Mouse (Mus musculus): ENCODE measurements at regions not wholly inside any gene's neighbourhood (a gene's known extent, or its start where the extent isn't known, plus 50 kb on each side); places are given as distances from the start of the nearest gene placed in this dataset.
"Not testable (repeated sequence)": the region's sequence is repeated elsewhere in the genome, so short reads cannot be mapped to it uniquely, and the experiment has no call there.

GRCm38 (mm10) chr3:18787531-18788176 is 839.4 kb downstream of the Cypt12 start:
- Histone ChIP-seq H3K9me3 (no peaks in the 10 kb centered on the region), H3K36me3 (no peaks in the 10 kb centered on the region), H3K27ac (no peak overlapping the region), H3K4me1 (no peaks in the 10 kb centered on the region), H3K4me2 (no peak overlapping the region), H3K9ac (no peak overlapping the region), H3K27me3 (no peaks in the 10 kb centered on the region), H3K4me3 (no peak overlapping the region)
- ATAC-seq (ENCODE audit: borderline replicate concordance, extremely low read depth, low FRiP score, low TSS enrichment), result no peak
- WGBS, result 37% methylated on average over 8 of the region's 8 CpGs

- no peak overlapping the region for H3K4me3 ChIP-seq
- no peaks in the 10 kb centered on the region for H3K9me3 ChIP-seq
- H3K36me3 ChIP-seq, result no peaks in the 10 kb centered on the region
- no peaks in the 10 kb centered on the region for H3K27me3 ChIP-seq
- no peak for ATAC-seq (ENCODE audit: borderline replicate concordance, extremely low read depth, low FRiP score, low TSS enrichment)
- no peak overlapping the region for H3K27ac ChIP-seq
- H3K4me2 ChIP-seq, result no peak overlapping the region
- no peaks in the 10 kb centered on the region for H3K4me1 ChIP-seq
- 68% methylated on average over 3 of the region's 3 CpGs for WGBS
- H3K9ac ChIP-seq, result no peak overlapping the region
Measured at GRCm38 (mm10) chr3:18802794-18803193, 825.7 kb downstream of the 1700064H15Rik start.

GRCm38 (mm10) chr3:18828788-18829320 is 799.6 kb downstream of the 1700064H15Rik start:
- not testable (repeated sequence) for H3K4me3 ChIP-seq; H3K36me3 ChIP-seq; H3K4me2 ChIP-seq; H3K4me1 ChIP-seq; ATAC-seq (ENCODE audit: borderline replicate concordance, extremely low read depth, low FRiP score, low TSS enrichment); H3K27ac ChIP-seq; H3K27me3 ChIP-seq; H3K9me3 ChIP-seq; H3K9ac ChIP-seq
- WGBS, result 40% methylated on average over 2 of the region's 2 CpGs

GRCm38 (mm10) chr3:18868117-18868739 is 760.2 kb downstream of the 1700064H15Rik start:
- H3K9me3 ChIP-seq, result no peaks in the 10 kb centered on the region
- WGBS, result 29% methylated on average over 4 of the region's 4 CpGs
- ATAC-seq (ENCODE audit: borderline replicate concordance, extremely low read depth, low FRiP score, low TSS enrichment), result peak; percentile 94

GRCm38 (mm10) chr3:18868758-18869157 is 759.7 kb downstream of the 1700064H15Rik start:
- H3K9ac ChIP-seq, result no peak overlapping the region
- no peaks in the 10 kb centered on the region for H3K9me3 ChIP-seq
- H3K36me3 ChIP-seq, result no peaks in the 10 kb centered on the region
- 18% methylated on average over 2 of the region's 2 CpGs for WGBS
- H3K27me3 ChIP-seq, result no peaks in the 10 kb centered on the region
- H3K4me1 ChIP-seq, result peaks cover 5% of the 10 kb centered on the region; the same call in 1 of the 2 replicates
- H3K4me2 ChIP-seq, result no peak overlapping the region
- peak overlapping the region; percentile 53 for H3K27ac ChIP-seq
- no peak overlapping the region for H3K4me3 ChIP-seq
- ATAC-seq (ENCODE audit: borderline replicate concordance, extremely low read depth, low FRiP score, low TSS enrichment), result peak; percentile 66; the same call in 1 of the 2 replicates

More at GRCm38 (mm10) chr3:18868117-18868739, 760.2 kb downstream of the 1700064H15Rik start:
- H3K27ac ChIP-seq, result peak overlapping the region; percentile 53
- no peaks in the 10 kb centered on the region for H3K36me3 ChIP-seq
- no peaks in the 10 kb centered on the region for H3K27me3 ChIP-seq
- no peak overlapping the region for H3K4me2 ChIP-seq
- H3K9ac ChIP-seq, result no peak overlapping the region
- peaks cover 8% of the 10 kb centered on the region; the same call in 1 of the 2 replicates for H3K4me1 ChIP-seq
- no peak overlapping the region for H3K4me3 ChIP-seq

- Histone ChIP-seq H3K27ac (no peak overlapping the region), H3K9ac (no peak overlapping the region), H3K4me3 (no peak overlapping the region), H3K4me2 (no peak overlapping the region), H3K36me3 (no peaks in the 10 kb centered on the region), H3K9me3 (no peaks in the 10 kb centered on the region), H3K27me3 (no peaks in the 10 kb centered on the region), H3K4me1 (no peaks in the 10 kb centered on the region)
- WGBS, result 88% methylated on average over 1 of the region's 1 CpGs
- no peak for ATAC-seq (ENCODE audit: borderline replicate concordance, extremely low read depth, low FRiP score, low TSS enrichment)
Measured at GRCm38 (mm10) chr3:18877060-18877459, 751.4 kb downstream of the 1700064H15Rik start.

- no peaks in the 10 kb centered on the region for H3K27me3 ChIP-seq
- H3K4me3 ChIP-seq, result no peak overlapping the region
- H3K4me1 ChIP-seq, result no peaks in the 10 kb centered on the region
- H3K9ac ChIP-seq, result no peak overlapping the region
- no peaks in the 10 kb centered on the region for H3K9me3 ChIP-seq
- WGBS, result 80% methylated on average over 3 of the region's 3 CpGs
- H3K27ac ChIP-seq, result no peak overlapping the region
- H3K4me2 ChIP-seq, result no peak overlapping the region
- no peaks in the 10 kb centered on the region for H3K36me3 ChIP-seq
- ATAC-seq (ENCODE audit: borderline replicate concordance, extremely low read depth, low FRiP score, low TSS enrichment), result no peak
Measured at GRCm38 (mm10) chr3:18877572-18877971, 750.9 kb downstream of the 1700064H15Rik start.

- 38% methylated on average over 2 of the region's 2 CpGs for WGBS
- Histone ChIP-seq H3K27me3 (no peaks in the 10 kb centered on the region), H3K4me3 (no peak overlapping the region), H3K9ac (no peak overlapping the region), H3K36me3 (no peaks in the 10 kb centered on the region), H3K9me3 (no peaks in the 10 kb centered on the region), H3K4me1 (no peaks in the 10 kb centered on the region), H3K4me2 (no peak overlapping the region), H3K27ac (no peak overlapping the region)
- no peak for ATAC-seq (ENCODE audit: borderline replicate concordance, extremely low read depth, low FRiP score, low TSS enrichment)
Measured at GRCm38 (mm10) chr3:18881186-18881585, 747.3 kb downstream of the 1700064H15Rik start.

GRCm38 (mm10) chr3:18892813-18893212 is 735.7 kb downstream of the 1700064H15Rik start:
- H3K9me3 ChIP-seq, result no peaks in the 10 kb centered on the region
- no peak overlapping the region for H3K4me2 ChIP-seq
- H3K36me3 ChIP-seq, result no peaks in the 10 kb centered on the region
- no peaks in the 10 kb centered on the region for H3K4me1 ChIP-seq
- H3K27me3 ChIP-seq, result no peaks in the 10 kb centered on the region
- H3K9ac ChIP-seq, result no peak overlapping the region
- no peak overlapping the region for H3K4me3 ChIP-seq
- ATAC-seq (ENCODE audit: borderline replicate concordance, extremely low read depth, low FRiP score, low TSS enrichment), result peak; percentile 52; the same call in 1 of the 2 replicates
- WGBS, result 70% methylated on average over 2 of the region's 2 CpGs
- no peak overlapping the region for H3K27ac ChIP-seq

GRCm38 (mm10) chr3:18905769-18906168 is 722.7 kb downstream of the 1700064H15Rik start:
- 49% methylated on average over 3 of the region's 3 CpGs for WGBS
- Histone ChIP-seq H3K36me3 (no peaks in the 10 kb centered on the region), H3K27ac (no peak overlapping the region), H3K27me3 (no peaks in the 10 kb centered on the region), H3K4me1 (no peaks in the 10 kb centered on the region), H3K4me2 (no peak overlapping the region), H3K4me3 (no peak overlapping the region), H3K9me3 (no peaks in the 10 kb centered on the region), H3K9ac (no peak overlapping the region)
- no peak for ATAC-seq (ENCODE audit: borderline replicate concordance, extremely low read depth, low FRiP score, low TSS enrichment)

GRCm38 (mm10) chr3:18906210-18906609 is 722.3 kb downstream of the 1700064H15Rik start:
- Histone ChIP-seq H3K4me2 (no peak overlapping the region), H3K27me3 (no peaks in the 10 kb centered on the region), H3K4me3 (no peak overlapping the region), H3K36me3 (no peaks in the 10 kb centered on the region), H3K9me3 (no peaks in the 10 kb centered on the region), H3K9ac (no peak overlapping the region), H3K4me1 (no peaks in the 10 kb centered on the region), H3K27ac (no peak overlapping the region)
- no peak for ATAC-seq (ENCODE audit: borderline replicate concordance, extremely low read depth, low FRiP score, low TSS enrichment)
- WGBS, result 46% methylated on average over 5 of the region's 5 CpGs

GRCm38 (mm10) chr3:18908737-18909136 is 719.7 kb downstream of the 1700064H15Rik start:
- no peak overlapping the region for H3K27ac ChIP-seq
- H3K9me3 ChIP-seq, result no peaks in the 10 kb centered on the region
- ATAC-seq (ENCODE audit: borderline replicate concordance, extremely low read depth, low FRiP score, low TSS enrichment), result no peak
- H3K4me2 ChIP-seq, result no peak overlapping the region
- 68% methylated on average over 1 of the region's 1 CpGs for WGBS
- no peaks in the 10 kb centered on the region for H3K36me3 ChIP-seq
- no peak overlapping the region for H3K9ac ChIP-seq
- no peaks in the 10 kb centered on the region for H3K27me3 ChIP-seq
- no peak overlapping the region for H3K4me3 ChIP-seq
- H3K4me1 ChIP-seq, result no peaks in the 10 kb centered on the region
